Mouse (Mus musculus): ENCODE data around the gene Noc2l. TPM values are rescaled to one million over a fixed set of nuclear protein-coding genes. Genes with fewer than 3 reads are reported as not detected.
A peak's percentile ranks its signal among the peaks of the same experiment; 100 is the strongest.

Noc2l gene
- polyA plus RNA-seq, 1 experiment from 2014 or later = 98.7 TPM

DNA sequence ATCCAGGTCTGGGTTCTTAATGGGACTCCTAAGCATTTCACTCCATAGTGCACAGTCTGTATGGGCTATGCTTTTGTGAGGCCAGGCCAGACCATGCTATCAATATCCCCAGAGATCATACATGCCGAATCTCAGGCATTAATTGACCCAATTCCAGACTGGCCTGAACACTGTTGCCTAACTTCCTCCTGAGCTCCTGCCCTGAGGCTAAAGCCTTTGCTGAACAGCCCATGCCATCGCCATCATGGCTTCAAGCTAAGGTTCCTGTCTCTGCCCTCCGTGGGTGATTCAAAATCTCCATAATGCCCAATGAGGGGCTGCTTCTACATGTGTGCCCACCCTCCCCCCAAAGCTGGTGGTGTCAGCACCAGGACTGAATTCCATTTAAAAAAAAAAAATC, 16.8 kb downstream of the Noc2l start:
- ATAC-seq (ENCODE audit: insufficient number of reproducible peaks, insufficient read depth, low FRiP score, low TSS enrichment) = no peak
- Histone ChIP-seq H3K27ac (no peak overlapping the region), H3K27me3 (peaks cover 35% of the 10 kb centered on the region), H3K9ac (no peak overlapping the region), H3K36me3 (peaks cover 20% of the 10 kb centered on the region), H3K4me1 (peaks cover 20% of the 10 kb centered on the region), H3K4me2 (replicated peaks) (no peak overlapping the region), H3K4me3 (no peak overlapping the region), H3K9me3 (no peaks in the 10 kb centered on the region)
- 26% methylated on average over 3 of the region's 3 CpGs for WGBS

- peaks cover 35% of the 10 kb centered on the region for H3K27me3 ChIP-seq
- no peak for ATAC-seq (ENCODE audit: insufficient number of reproducible peaks, insufficient read depth, low FRiP score, low TSS enrichment)
These were observed 17.2 kb downstream of the Noc2l start for GRCm38 (mm10) chr4:156253043-156253442.

DNA sequence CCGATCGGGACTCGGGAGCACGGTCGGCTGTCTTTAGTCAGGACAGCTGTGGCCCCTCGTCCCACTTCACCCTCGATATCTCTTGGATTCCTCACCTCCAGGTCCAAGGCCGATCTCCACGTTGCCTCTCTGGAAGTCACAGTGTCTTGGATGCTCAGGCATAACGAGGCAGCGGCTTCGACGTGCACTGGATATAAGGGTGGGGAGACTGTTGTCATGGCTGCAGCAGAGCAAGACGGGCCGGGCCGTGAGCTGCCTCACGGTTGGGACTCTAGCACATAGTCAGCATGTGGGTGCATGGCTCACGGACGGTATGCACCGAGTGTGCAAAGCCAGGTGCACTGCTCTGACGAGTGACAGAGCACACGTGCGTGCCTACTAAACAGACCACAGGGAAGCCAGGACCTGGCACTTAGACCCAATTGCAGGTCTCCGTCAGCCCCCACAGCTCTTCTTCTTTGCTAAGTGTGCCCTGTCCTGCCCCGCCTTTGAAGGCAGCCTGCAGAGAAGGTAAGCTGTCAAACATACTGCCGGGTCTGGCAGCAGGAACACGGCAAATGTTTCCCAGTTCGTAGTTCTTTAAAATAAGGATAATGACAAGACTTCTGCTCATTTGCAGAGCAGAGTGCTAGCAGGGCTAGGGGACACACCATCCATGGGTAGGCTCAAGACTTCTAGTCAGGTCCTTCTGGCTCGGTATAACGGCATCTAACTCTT, 18.7 kb downstream of the Noc2l start:
- Histone ChIP-seq H3K9me3 (no peaks in the 10 kb centered on the region), H3K4me1 (peaks cover 20% of the 10 kb centered on the region), H3K9ac (no peak overlapping the region), H3K4me3 (peak overlapping the region; percentile 20), H3K27ac (no peak overlapping the region), H3K4me2 (replicated peaks) (peak overlapping the region; percentile 40), H3K27me3 (peaks cover 35% of the 10 kb centered on the region), H3K36me3 (peaks cover under 1% of the 10 kb centered on the region; the same call in 1 of the 2 replicates)
- peak; percentile 59; the same call in 1 of the 2 replicates for ATAC-seq (ENCODE audit: insufficient number of reproducible peaks, insufficient read depth, low FRiP score, low TSS enrichment)
- 1% methylated on average over 30 of the region's 30 CpGs for WGBS

More at GRCm38 (mm10) chr4:156253043-156253442, 17.2 kb downstream of the Noc2l start:
- Histone ChIP-seq H3K36me3 (peaks cover 15% of the 10 kb centered on the region), H3K4me2 (replicated peaks) (no peak overlapping the region), H3K4me3 (no peak overlapping the region), H3K27ac (no peak overlapping the region), H3K9ac (no peak overlapping the region), H3K9me3 (no peaks in the 10 kb centered on the region), H3K4me1 (peaks cover 20% of the 10 kb centered on the region)
- 47% methylated on average over 7 of the region's 7 CpGs for WGBS

DNA sequence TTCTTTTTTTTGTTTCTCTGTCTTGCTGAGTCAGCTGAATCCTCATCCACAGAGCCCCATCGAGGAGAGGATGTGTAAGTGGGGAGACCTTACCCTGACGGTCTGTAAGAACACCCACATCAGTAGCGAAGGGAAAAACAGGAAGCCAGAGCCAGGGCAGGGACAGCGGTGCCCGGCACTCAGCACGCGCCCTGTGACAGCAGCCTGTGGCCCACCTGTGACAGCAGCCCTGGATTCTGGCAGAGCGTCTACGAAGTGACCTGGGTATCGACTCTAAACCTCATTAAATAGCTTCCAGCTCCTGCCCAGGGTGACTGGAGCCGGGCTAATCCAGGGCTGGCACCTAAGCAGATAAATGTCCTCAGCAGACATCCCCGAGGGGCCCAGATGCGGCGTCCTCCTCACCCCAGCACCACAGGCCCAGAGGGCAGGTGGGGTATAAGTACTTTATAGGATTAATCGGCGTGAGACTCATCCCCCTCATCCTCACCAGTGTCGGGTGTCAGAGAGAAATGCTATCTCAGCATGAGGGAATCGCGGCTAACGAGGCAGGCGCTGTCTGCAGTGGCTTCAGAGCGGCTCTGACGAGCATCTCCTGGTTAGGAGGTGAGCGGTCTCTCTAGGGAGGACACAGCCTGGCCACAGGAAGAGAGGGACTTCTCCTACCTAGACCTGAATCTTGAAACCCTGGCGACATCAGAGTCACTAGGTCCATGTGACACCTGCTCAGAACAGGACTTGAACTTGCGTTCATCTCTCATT, 19.4 kb downstream of the Noc2l start, which contains the start of gene Samd11:
Samd11 (minus strand) TSS at position 580 of the 762 bp plus-strand sequence.
- H3K27ac ChIP-seq = no peak within 1 kb of the TSS
- WGBS = 3% methylated on average over 26 of the region's 26 CpGs
- H3K27me3 ChIP-seq = peaks cover 35% of the 10 kb centered on the region
- peak within 1 kb of the TSS; percentile 20; the same call in 1 of the 2 replicates for H3K4me3 ChIP-seq
- ATAC-seq (ENCODE audit: insufficient number of reproducible peaks, insufficient read depth, low FRiP score, low TSS enrichment) = 0 out of 2 replicates have a peak, but pooled peaks have one; percentile 36
- H3K4me2 ChIP-seq (replicated peaks) = peak within 1 kb of the TSS; percentile 40
- no peaks in the 10 kb centered on the region for H3K9me3 ChIP-seq
- H3K4me1 ChIP-seq = peaks cover 18% of the 10 kb centered on the region
- no peaks in the 10 kb centered on the region for H3K36me3 ChIP-seq
- H3K9ac ChIP-seq = no peak within 1 kb of the TSS

Small RNAs within 50 kb of the gene (microRNA-seq; reads per million reads assigned to microRNA genes)
- gene Mir7658 = 4.4 reads per million, percentile 18 among the genes with 10 or more reads in this experiment

Other genes with a start within 250 kb of the Noc2l start
- 18.4 and 20.3 TPM in 2 replicates for gene B3galt6, start 243.4 kb upstream of the Noc2l start, polyA plus RNA-seq (2016; fragmentation: Nextera tagmentation; extraction: Ambion mirVana)
- gene Sdf4, start 243.1 kb upstream of the Noc2l start, polyA plus RNA-seq (2016; fragmentation: Nextera tagmentation; extraction: Ambion mirVana) = 141 and 143 TPM in 2 replicates
- gene Tnfrsf4, start 222.2 kb upstream of the Noc2l start, polyA plus RNA-seq (2016; fragmentation: Nextera tagmentation; extraction: Ambion mirVana) = 0.70 and 1.1 TPM in 2 replicates
- gene Tnfrsf18, start 209.8 kb upstream of the Noc2l start, polyA plus RNA-seq (2016; fragmentation: Nextera tagmentation; extraction: Ambion mirVana) = 1.9 and 2.3 TPM in 2 replicates
- 1.0 and 1.5 TPM in 2 replicates for gene Ttll10, start 176.6 kb upstream of the Noc2l start, polyA plus RNA-seq (2016; fragmentation: Nextera tagmentation; extraction: Ambion mirVana)
- 54.8 and 55.5 TPM in 2 replicates for gene 9430015G10Rik, start 126.0 kb upstream of the Noc2l start, polyA plus RNA-seq (2016; fragmentation: Nextera tagmentation; extraction: Ambion mirVana)
- gene Rnf223, start 105.5 kb upstream of the Noc2l start, polyA plus RNA-seq (2016; fragmentation: Nextera tagmentation; extraction: Ambion mirVana) = 0.43 and 0.61 TPM in 2 replicates
- gene Agrn, start 38.5 kb upstream of the Noc2l start, polyA plus RNA-seq (2016; fragmentation: Nextera tagmentation; extraction: Ambion mirVana) = 100.0 and 101 TPM in 2 replicates
- 1.1 and 1.3 TPM in 2 replicates for gene Isg15, start 35.2 kb upstream of the Noc2l start, polyA plus RNA-seq (2016; fragmentation: Nextera tagmentation; extraction: Ambion mirVana)
- gene AW011738, start 32.7 kb upstream of the Noc2l start, polyA plus RNA-seq (2016; fragmentation: Nextera tagmentation; extraction: Ambion mirVana) = 2.0 and 3.1 TPM in 2 replicates
- 0.70 and 1.1 TPM in 2 replicates for gene Perm1, start 20.1 kb upstream of the Noc2l start, polyA plus RNA-seq (2016; fragmentation: Nextera tagmentation; extraction: Ambion mirVana)
- 32.5 and 35.7 TPM in 2 replicates for gene Plekhn1, start 1.2 kb upstream of the Noc2l start, polyA plus RNA-seq (2016; fragmentation: Nextera tagmentation; extraction: Ambion mirVana)
- 1.1 and 1.3 TPM in 2 replicates for gene Samd11, start 19.6 kb downstream of the Noc2l start, polyA plus RNA-seq (2016; fragmentation: Nextera tagmentation; extraction: Ambion mirVana)
- not detected in 2 replicates for gene Vmn2r-ps159, start 95.1 kb downstream of the Noc2l start, polyA plus RNA-seq (2016; fragmentation: Nextera tagmentation; extraction: Ambion mirVana)